Mouse (Mus musculus) adrenal gland, postnatal 10 days (tissue): Measurements from ENCODE around the gene Adcy6. TPM values are rescaled to one million over a fixed set of nuclear protein-coding genes. Genes with fewer than 3 reads are reported as not detected.
A peak's percentile ranks its signal among the peaks of the same experiment; 100 is the strongest.

Source experiments
- DNase-seq: peaks from one replicate; pipeline ENCODE4 v3.0.0; 2021; ENCODE audit warnings: mixed read lengths
- long read RNA-seq, 2 experiments: library from polyadenylated mRNA; stranded (forward); transcript quantifications; one replicate each; pipeline ENCODE4 v2.0.0; 2021
- total RNA-seq, 2 experiments: library from RNA; stranded (reverse); gene quantifications; 2 replicates each; pipeline ENCODE4 v1.2.3; 2021

Adcy6 gene
- total RNA-seq: 100 to 1,000 TPM in 1 of 2 experiments, 10 to 100 TPM in 1; 83.5 to 101 TPM
- long read RNA-seq, experiment 1, partial matches to known transcripts: 4 of 28 reads
- long read RNA-seq, experiment 1, other reads (novel, unspliced or antisense): 22 of 28 reads
- long read RNA-seq, experiment 2, partial matches to known transcripts: 5 of 16 reads
- long read RNA-seq, experiment 2, other reads (novel, unspliced or antisense): 10 of 16 reads

GRCm38 (mm10) chr15:98609331-98610130 lies at the start of gene Adcy6:
Gene Adcy6 (minus strand): TSS chr15:98610076.
- DNase-seq: peak; percentile 88

DNA sequence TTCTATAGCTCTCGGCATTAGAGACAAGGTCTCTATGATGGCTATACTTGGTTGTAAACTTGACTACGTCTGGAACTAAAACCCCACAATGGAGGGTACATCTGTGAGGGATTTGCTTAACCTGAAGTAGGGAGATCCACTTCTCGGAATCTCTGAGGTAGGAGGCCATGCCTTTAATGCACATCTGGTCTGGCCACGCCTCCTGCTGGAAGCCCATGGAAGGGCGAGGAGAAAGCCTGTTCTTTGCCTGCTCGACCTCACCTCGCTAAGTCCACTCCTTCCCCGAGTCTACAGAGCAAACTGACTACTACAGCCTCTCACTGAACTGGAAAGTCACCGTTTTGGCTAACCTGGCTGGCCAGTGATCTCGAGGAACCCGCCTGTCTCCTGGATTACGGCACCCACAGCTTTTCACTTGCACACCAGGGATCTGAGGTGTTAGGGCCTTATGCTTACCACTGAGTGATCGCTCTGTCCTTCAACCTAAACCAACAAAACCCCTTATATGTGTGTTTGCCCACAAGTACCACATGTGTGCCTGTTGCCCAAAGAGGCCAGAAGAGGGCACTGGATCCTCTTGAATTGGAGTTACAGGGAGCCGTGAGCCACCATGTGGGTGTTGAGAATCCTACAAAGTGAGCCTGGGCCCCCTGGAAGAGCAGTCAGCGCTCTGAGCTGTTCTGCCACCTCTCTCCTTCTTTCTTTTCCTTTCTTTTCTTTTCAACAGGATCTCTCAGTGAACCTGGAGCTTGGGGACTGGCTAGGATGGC lies 47.3 kb upstream of the Adcy6 start:
- no peak for DNase-seq

GRCm38 (mm10) chr15:98652174-98652573 lies 42.3 kb upstream of the Adcy6 start:
- DNase-seq: no peak

GRCm38 (mm10) chr15:98651431-98651830 lies 41.6 kb upstream of the Adcy6 start:
- no peak for DNase-seq

GRCm38 (mm10) chr15:98648071-98648470 lies 38.2 kb upstream of the Adcy6 start:
- DNase-seq: no peak

GRCm38 (mm10) chr15:98647308-98647707 lies 37.4 kb upstream of the Adcy6 start:
- DNase-seq: no peak

DNA sequence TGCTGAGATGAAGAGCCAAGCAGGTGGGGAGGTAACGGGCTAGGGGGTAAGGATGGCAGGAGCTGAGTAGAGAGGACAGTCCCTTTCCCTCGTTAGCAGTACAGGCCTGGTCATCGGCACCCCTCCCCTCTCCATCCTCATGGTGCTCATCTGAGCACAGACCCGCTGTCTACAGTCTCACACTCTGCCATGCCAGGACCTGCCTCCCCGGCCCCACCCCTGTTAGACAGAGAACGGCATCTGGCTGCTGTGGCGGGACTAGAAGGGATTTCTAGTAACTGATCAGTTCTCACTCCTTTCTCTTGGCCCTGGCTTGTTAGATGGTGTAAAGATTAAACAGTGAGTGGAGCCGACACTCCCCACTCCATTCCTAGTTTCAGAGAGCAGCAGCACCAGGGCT lies 36.9 kb upstream of the Adcy6 start:
- no peak for DNase-seq

DNA sequence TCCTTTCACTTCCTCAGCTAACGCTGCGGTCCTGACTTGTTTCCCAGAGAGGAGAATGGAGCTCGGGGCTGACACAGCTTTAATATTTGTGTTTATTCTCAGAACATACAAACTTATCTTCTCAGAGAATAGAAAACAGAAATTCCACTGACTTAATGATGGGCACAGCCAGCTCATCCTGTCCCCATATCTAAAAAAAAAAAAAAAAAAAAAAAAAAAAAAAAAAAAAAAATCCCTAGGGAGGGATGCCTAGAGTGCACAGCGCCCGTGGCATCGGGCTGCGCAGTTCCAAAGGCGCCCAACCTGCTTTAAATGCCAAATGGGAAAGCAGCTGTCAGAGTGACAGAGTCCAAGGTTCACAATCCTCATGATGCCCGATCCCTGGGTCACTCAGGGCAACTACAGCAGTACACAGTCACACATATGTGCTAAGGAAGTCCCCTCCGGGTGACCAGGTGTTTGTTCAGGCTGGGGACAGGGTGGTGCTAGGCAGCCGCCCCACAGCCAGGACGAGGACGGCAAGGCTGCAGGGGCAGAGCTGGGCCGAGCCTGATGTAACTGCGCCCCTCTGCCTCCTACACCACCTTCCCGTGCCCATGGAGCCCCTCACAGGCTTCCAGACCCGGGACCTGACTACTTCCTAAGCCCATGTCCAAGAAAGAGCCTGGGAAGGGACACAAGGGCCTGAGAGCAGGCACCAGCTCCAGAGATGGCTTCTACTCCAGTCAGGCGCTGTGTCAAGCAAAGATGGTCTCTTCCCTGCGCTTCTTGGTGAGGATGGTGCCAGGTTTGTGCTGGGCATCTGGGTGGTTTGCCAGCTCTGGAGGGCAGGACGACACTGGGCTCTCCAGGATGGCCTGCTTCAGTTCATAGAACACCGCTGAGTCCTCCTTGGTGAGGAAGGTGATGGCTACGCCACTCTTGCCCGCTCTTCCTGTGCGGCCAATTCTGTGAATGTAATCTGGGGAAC lies 35.5 kb upstream of the Adcy6 start:
- DNase-seq: no peak

DNA sequence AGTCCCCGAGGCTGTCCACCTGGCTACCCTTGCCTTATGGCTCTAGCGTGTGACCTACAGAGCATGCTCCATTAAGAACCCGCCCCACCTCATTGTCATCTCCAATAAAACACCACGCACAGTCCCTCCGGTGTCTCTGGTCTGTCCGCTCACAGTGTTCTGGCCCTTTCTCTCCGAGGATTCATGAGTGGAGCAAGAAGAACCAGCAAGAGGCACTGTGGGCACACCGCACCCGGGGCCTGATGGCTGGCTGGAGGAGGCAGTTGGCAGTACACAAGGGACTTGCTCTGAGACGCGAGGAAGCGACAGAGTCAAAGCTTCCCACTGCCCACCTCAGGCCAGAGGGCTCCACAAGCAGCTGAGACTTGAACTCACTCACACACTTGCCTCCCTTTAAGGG lies 34.5 kb upstream of the Adcy6 start:
- DNase-seq: no peak

DNA sequence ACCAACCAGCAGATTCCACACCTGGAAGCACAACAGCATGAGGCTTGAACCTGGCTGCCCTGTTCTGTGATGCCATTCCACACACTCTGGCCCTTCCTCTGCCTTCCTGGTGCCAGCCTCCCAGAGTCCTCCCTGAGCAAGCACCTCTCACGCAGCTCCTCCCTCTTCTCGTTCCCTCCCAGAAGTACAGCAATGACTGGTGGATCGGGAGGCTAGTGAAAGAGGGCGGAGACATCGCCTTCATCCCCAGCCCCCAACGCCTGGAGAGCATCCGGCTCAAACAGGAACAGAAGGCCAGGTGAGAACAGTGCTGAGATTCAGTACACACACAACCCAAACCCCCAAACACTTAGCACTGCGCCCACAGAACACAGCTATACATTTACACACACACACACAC lies 30.3 kb upstream of the Adcy6 start:
- no peak for DNase-seq

- no peak for DNase-seq
Measured at GRCm38 (mm10) chr15:98637155-98637554, 27.3 kb upstream of the Adcy6 start.

- DNase-seq: no peak
Measured at GRCm38 (mm10) chr15:98636517-98636916, 26.6 kb upstream of the Adcy6 start.

DNA sequence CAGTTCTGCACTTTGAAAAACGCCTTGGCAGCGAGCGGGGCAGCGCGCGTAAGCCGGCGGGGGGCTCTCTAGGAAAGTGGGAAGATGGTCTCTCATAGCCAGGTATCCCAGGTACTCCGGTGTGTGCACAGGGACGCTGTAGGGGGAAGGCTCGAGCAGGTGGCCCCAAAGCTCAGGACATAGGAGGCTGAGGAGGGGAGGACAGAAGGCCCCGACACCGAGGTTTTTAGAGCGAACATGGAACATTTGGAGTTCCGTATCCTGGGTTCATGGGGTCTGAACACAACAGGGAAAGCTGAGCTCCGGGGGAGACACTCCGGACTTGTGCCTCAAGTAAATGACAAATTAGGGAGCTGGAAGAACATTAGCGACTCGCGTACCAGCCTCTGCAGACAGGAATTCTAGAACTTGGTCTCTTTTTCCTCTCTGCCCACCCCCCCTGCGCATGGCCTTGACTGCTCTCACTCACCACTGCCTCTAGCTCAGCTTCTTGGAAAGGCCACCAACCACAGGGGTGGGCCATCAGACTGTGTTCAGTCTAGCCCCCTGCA lies 25.5 kb upstream of the Adcy6 start:
- peak; percentile 49 for DNase-seq

DNA sequence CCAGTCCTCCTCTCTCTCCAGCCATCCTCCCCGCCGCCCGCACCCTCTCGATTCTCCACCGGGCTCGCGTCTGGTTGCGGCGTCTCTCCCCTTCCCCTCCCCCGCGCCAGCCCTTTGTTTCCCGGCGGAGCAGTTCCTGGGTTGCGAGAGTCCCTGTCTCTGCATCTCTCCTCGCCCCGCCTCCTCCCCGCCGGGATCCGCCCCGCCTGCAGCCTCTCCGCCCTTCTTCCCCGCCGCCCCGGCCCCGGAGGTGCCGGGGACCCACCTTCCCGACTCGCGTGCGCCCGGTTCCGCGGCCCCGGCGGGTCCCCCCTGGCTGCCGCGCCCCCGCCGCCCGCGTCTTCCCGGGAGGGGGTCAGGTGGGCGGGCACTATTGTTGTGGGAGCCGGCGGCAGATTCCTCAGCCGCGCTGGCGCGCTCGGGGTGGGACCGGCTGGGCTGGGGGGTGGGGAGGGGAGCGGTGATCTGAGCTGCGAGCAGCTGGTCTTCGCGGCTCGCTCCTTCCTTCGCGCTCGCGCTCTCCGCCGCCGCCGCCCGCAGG lies 24.7 kb upstream of the Adcy6 start:
- peak; percentile 86 for DNase-seq

- DNase-seq: no peak
Measured at GRCm38 (mm10) chr15:98633822-98634470, 24.1 kb upstream of the Adcy6 start.

GRCm38 (mm10) chr15:98632921-98633320 lies 23.0 kb upstream of the Adcy6 start:
- no peak for DNase-seq

DNA sequence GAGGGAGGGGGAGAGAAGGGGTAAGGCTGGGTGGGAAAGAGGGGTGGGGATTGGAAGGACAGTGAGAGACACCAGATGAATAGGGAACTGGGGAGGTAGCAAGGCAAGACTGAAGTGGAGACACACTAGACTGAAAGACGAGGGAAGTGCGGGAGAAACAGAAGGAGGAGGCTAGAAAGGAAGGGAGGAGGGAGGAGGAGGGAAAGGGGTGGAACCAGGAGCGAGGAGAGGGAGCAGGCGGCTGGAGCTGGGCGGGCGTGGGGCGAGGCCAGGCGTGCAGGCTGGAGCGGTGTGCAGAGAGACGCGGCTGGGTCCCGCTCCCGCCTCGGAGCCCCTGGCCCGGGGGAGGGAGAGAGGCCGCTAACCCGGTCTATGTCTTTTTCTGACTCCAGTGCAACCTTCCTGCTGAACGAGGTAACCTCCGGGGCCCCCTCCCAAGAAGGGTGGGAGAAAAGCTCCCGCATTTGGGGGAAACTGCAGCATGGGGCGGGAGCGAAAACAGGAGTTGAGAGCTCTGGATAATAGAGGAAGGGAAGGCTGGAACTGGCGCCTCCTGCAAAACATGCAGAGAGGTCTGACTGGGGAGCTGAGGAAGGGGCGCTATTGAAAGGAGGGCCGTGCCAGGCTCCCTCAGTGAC lies 22.4 kb upstream of the Adcy6 start:
- DNase-seq: peak; percentile 82

DNA sequence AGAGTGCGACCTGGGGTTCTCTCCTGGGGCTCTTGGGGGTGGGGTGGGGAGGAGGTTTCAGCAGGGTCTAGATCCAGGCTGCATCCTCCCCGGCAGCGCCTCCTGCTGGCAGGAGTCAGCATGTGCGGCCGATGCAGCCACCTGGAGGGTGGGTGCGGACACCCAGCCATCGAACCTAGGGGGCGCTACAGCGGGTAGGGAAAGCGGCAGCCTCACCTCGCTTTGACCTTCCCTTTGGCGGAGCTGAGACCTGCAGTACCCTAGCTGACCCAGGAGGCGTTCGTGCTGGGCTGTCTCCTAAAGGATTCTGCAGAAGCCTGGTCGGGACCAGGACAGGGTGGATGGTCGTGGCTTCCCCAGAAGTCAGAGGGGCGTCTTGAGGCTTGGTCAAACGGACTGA lies 21.6 kb upstream of the Adcy6 start:
- DNase-seq: peak; percentile 83

DNA sequence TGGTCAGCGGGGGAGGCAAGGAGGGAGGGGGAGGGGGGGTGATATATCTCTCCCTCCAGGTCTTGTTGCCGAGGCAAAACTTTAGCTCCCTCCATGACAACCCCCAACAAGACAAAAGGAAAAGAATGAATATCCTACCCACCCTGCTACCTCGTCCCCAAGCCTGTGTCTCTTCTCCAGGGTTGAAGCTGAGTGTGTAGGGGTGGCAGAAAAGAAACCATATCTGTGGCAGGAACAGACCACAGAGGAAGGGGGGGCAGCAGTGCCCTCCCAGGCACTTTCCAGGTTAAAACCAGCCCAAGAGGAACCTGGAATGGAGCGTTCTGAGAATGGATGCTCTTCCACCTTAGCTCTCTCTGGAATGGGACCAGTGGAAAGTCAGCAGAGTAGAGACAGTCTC lies 20.7 kb upstream of the Adcy6 start, which contains the start of gene Cacnb3:
Cacnb3 (plus strand) TSS at position 301 of the 400 bp plus-strand sequence.
- no peak for DNase-seq

DNA sequence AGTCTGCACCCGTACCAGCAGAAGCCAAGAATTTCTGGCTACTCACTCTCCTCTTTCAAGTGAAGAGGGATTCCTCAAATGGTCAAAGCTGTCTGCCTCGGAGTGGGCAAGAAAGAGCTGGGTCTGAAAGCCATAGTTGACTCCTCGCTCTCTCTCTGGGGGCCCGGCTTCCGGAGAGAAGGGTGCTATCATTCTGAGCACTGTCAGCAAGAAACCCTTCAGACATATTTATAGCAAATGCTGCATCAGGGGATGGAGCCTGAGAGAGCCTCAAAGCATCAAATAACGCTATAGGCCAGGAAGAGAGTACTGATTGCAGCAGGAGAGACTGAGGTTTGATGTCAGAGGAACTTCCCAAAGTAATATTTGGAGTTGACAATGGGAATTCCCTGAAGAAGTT lies 19.6 kb upstream of the Adcy6 start:
- no peak for DNase-seq
